Mouse (Mus musculus) lung, embryonic 15.5 days (tissue): ENCODE measurements around the gene Med21. TPM values are rescaled to one million over a fixed set of nuclear protein-coding genes. Genes with fewer than 3 reads are reported as not detected.

Source experiments
- ATAC-seq: fragments of 200-750 bp; cut with Nextera tagmentation; 2 replicates; pipeline ENCODE4 v1.8.0; 2017; ENCODE audit warnings: moderate number of reproducible peaks, borderline replicate concordance; ENCODE audit not compliant: low FRiP score, low TSS enrichment; ENCODE audit errors: extremely low read depth
- H3K27ac ChIP-seq: fragments of 300-500 bp; sonication (generic); 2 replicates; pipeline ENCODE4 v1.5.1; 2015; ENCODE audit warnings: moderate library complexity, mild to moderate bottlenecking, inconsistent platforms
- H3K27me3 ChIP-seq: fragments of 300-500 bp; sonication (generic); 2 replicates; pipeline ENCODE4 v1.6.1; 2015; ENCODE audit warnings: inconsistent platforms
- H3K36me3 ChIP-seq: fragments of 300-500 bp; sonication (generic); 2 replicates; pipeline ENCODE4 v1.6.1; 2015; ENCODE audit warnings: inconsistent platforms
- H3K4me1 ChIP-seq: fragments of 300-500 bp; sonication (generic); 2 replicates; pipeline ENCODE4 v1.6.1; 2015; ENCODE audit warnings: inconsistent platforms
- H3K4me2 ChIP-seq: fragments of 300-500 bp; sonication (generic); 2 replicates; pipeline ENCODE4 v1.6.1; 2015; ENCODE audit warnings: inconsistent platforms, mild to moderate bottlenecking, moderate library complexity
- H3K4me3 ChIP-seq: fragments of 300-500 bp; sonication (generic); 2 replicates; pipeline ENCODE4 v1.5.1; 2015; ENCODE audit warnings: mild to moderate bottlenecking, inconsistent platforms
- H3K9ac ChIP-seq: fragments of 300-500 bp; sonication (generic); 2 replicates; pipeline ENCODE4 v1.6.1; 2015; ENCODE audit warnings: inconsistent platforms
- H3K9me3 ChIP-seq: fragments of 300-500 bp; sonication (generic); 2 replicates; pipeline ENCODE4 v1.6.1; 2016; ENCODE audit warnings: inconsistent platforms
- WGBS: fragments of 180-500 bp; shearing (Covaris S2); methylation state at CpG from one replicate; pipeline ENCODE4 v1.1.7; 2015; 5-methylcytosine and 5-hydroxymethylcytosine counted together
- polyA plus RNA-seq: library from polyadenylated mRNA; unstranded; fragments of >200 nt; fragmentation: Nextera tagmentation; extraction: Ambion mirVana; gene quantifications from 2 replicates; pipeline ENCODE4 v1.2.1, GENCODE M21; 2015

Gene Med21
- 156 and 157 TPM in 2 replicates for polyA plus RNA-seq

GRCm38 (mm10) chr6:146642276-146643183, at the start of gene Med21, which contains the start of gene Tm7sf3:
Med21 (plus strand) TSS chr6:146642547.
Tm7sf3 (minus strand) TSS chr6:146642824.
- peaks cover 13% of the 10 kb centered on the region; the same call in 1 of the 2 replicates for H3K4me1 ChIP-seq
- H3K9me3 ChIP-seq = no peaks in the 10 kb centered on the region
- peak within 1 kb of the TSS; percentile 85 for H3K4me2 ChIP-seq
- H3K36me3 ChIP-seq = no peaks in the 10 kb centered on the region
- peak within 1 kb of the TSS; percentile 83 for H3K4me3 ChIP-seq
- ATAC-seq = peak; percentile 98
- WGBS = under 1% methylated on average over 60 of the region's 60 CpGs
- no peaks in the 10 kb centered on the region for H3K27me3 ChIP-seq
- H3K27ac ChIP-seq = peak within 1 kb of the TSS; percentile 93
- peak within 1 kb of the TSS; percentile 89 for H3K9ac ChIP-seq

GRCm38 (mm10) chr6:146602601-146603000, 39.7 kb upstream of the Med21 start:
- Histone ChIP-seq H3K4me3 (no peak overlapping the region), H3K36me3 (peaks cover 53% of the 10 kb centered on the region), H3K9me3 (no peaks in the 10 kb centered on the region), H3K9ac (no peak overlapping the region), H3K4me2 (no peak overlapping the region), H3K27ac (no peak overlapping the region), H3K4me1 (no peaks in the 10 kb centered on the region), H3K27me3 (no peaks in the 10 kb centered on the region)
- no peak for ATAC-seq
- WGBS = 77% methylated on average over 4 of the region's 4 CpGs

- ATAC-seq = no peak
- Histone ChIP-seq H3K9ac (no peak overlapping the region), H3K4me1 (no peaks in the 10 kb centered on the region), H3K27ac (no peak overlapping the region), H3K4me2 (no peak overlapping the region), H3K4me3 (no peak overlapping the region), H3K36me3 (peaks cover 51% of the 10 kb centered on the region), H3K27me3 (no peaks in the 10 kb centered on the region), H3K9me3 (no peaks in the 10 kb centered on the region)
- WGBS = 85% methylated on average over 10 of the region's 10 CpGs
Measured at GRCm38 (mm10) chr6:146603651-146604050, 38.7 kb upstream of the Med21 start.

- 92% methylated on average over 6 of the region's 6 CpGs for WGBS
Measured at GRCm38 (mm10) chr6:146611385-146611784, 31.0 kb upstream of the Med21 start.

GRCm38 (mm10) chr6:146611897-146612296, 30.4 kb upstream of the Med21 start:
- WGBS = 87% methylated on average over 7 of the region's 7 CpGs
- H3K4me3 ChIP-seq = no peak overlapping the region

More at GRCm38 (mm10) chr6:146611385-146611784, 31.0 kb upstream of the Med21 start:
- Histone ChIP-seq H3K4me2 (no peak overlapping the region), H3K9me3 (no peaks in the 10 kb centered on the region), H3K36me3 (peaks cover 17% of the 10 kb centered on the region), H3K9ac (no peak overlapping the region), H3K4me1 (no peaks in the 10 kb centered on the region), H3K27me3 (no peaks in the 10 kb centered on the region), H3K4me3 (no peak overlapping the region), H3K27ac (no peak overlapping the region)
- peak; percentile 42; the same call in 1 of the 2 replicates for ATAC-seq

GRCm38 (mm10) chr6:146612736-146613135, 29.6 kb upstream of the Med21 start:
- Histone ChIP-seq H3K9me3 (no peaks in the 10 kb centered on the region), H3K9ac (no peak overlapping the region), H3K4me2 (no peak overlapping the region), H3K27ac (no peak overlapping the region), H3K36me3 (peaks cover 25% of the 10 kb centered on the region), H3K4me1 (no peaks in the 10 kb centered on the region), H3K27me3 (no peaks in the 10 kb centered on the region), H3K4me3 (no peak overlapping the region)
- 84% methylated on average over 5 of the region's 5 CpGs for WGBS
- ATAC-seq = no peak

More at GRCm38 (mm10) chr6:146611897-146612296, 30.4 kb upstream of the Med21 start:
- Histone ChIP-seq H3K4me1 (no peaks in the 10 kb centered on the region), H3K9ac (no peak overlapping the region), H3K4me2 (no peak overlapping the region), H3K27ac (no peak overlapping the region), H3K9me3 (no peaks in the 10 kb centered on the region), H3K27me3 (no peaks in the 10 kb centered on the region), H3K36me3 (peaks cover 17% of the 10 kb centered on the region)
- no peak for ATAC-seq

GRCm38 (mm10) chr6:146613907-146614306, 28.4 kb upstream of the Med21 start:
- no peak overlapping the region for H3K9ac ChIP-seq
- H3K36me3 ChIP-seq = peaks cover 29% of the 10 kb centered on the region
- no peaks in the 10 kb centered on the region for H3K27me3 ChIP-seq
- ATAC-seq = no peak
- H3K4me3 ChIP-seq = no peak overlapping the region
- H3K27ac ChIP-seq = no peak overlapping the region
- no peaks in the 10 kb centered on the region for H3K4me1 ChIP-seq
- no peaks in the 10 kb centered on the region for H3K9me3 ChIP-seq
- 82% methylated on average over 5 of the region's 5 CpGs for WGBS
- no peak overlapping the region for H3K4me2 ChIP-seq

GRCm38 (mm10) chr6:146614541-146614940, 27.8 kb upstream of the Med21 start:
- H3K36me3 ChIP-seq = peaks cover 26% of the 10 kb centered on the region
- H3K9me3 ChIP-seq = no peaks in the 10 kb centered on the region
- WGBS = 93% methylated on average over 5 of the region's 5 CpGs
- H3K9ac ChIP-seq = no peak overlapping the region
- no peak overlapping the region for H3K4me2 ChIP-seq
- no peak overlapping the region for H3K27ac ChIP-seq
- ATAC-seq = no peak
- no peak overlapping the region for H3K4me3 ChIP-seq
- H3K4me1 ChIP-seq = no peaks in the 10 kb centered on the region
- H3K27me3 ChIP-seq = no peaks in the 10 kb centered on the region

- Histone ChIP-seq H3K4me1 (no peaks in the 10 kb centered on the region), H3K4me2 (no peak overlapping the region), H3K27ac (no peak overlapping the region), H3K4me3 (no peak overlapping the region), H3K27me3 (no peaks in the 10 kb centered on the region), H3K9me3 (no peaks in the 10 kb centered on the region), H3K36me3 (peaks cover 25% of the 10 kb centered on the region), H3K9ac (no peak overlapping the region)
- ATAC-seq = no peak
- 85% methylated on average over 8 of the region's 8 CpGs for WGBS
Measured at GRCm38 (mm10) chr6:146615891-146616290, 26.5 kb upstream of the Med21 start.

GRCm38 (mm10) chr6:146616670-146617069, 25.7 kb upstream of the Med21 start:
- H3K36me3 ChIP-seq = peaks cover 25% of the 10 kb centered on the region
- no peaks in the 10 kb centered on the region for H3K4me1 ChIP-seq
- H3K4me3 ChIP-seq = no peak overlapping the region
- 90% methylated on average over 2 of the region's 2 CpGs for WGBS
- no peak overlapping the region for H3K4me2 ChIP-seq
- H3K27ac ChIP-seq = no peak overlapping the region
- no peak overlapping the region for H3K9ac ChIP-seq
- H3K9me3 ChIP-seq = no peaks in the 10 kb centered on the region
- no peaks in the 10 kb centered on the region for H3K27me3 ChIP-seq
- ATAC-seq = no peak

- H3K36me3 ChIP-seq = no peaks in the 10 kb centered on the region
- WGBS = 72% methylated on average over 2 of the region's 3 CpGs
- H3K4me3 ChIP-seq = no peak overlapping the region
- no peaks in the 10 kb centered on the region for H3K9me3 ChIP-seq
- H3K4me1 ChIP-seq = peaks cover 3% of the 10 kb centered on the region; the same call in 1 of the 2 replicates
- no peaks in the 10 kb centered on the region for H3K27me3 ChIP-seq
- H3K4me2 ChIP-seq = no peak overlapping the region
- no peak overlapping the region for H3K9ac ChIP-seq
- no peak overlapping the region for H3K27ac ChIP-seq
- ATAC-seq = no peak
Measured at GRCm38 (mm10) chr6:146628123-146628522, 14.2 kb upstream of the Med21 start.
